Mouse (Mus musculus): ENCODE results near the gene Qsox1. TPM values are rescaled to one million over a fixed set of nuclear protein-coding genes. Genes with fewer than 3 reads are reported as not detected.
A peak's percentile ranks its signal among the peaks of the same experiment; 100 is the strongest.

Gene Qsox1
- total RNA-seq, 2 experiments from 2014 or later: 54.5 to 79.0 TPM

GRCm38 (mm10) chr1:155801014-155801991, 11.4 kb downstream of the Qsox1 start:
- no peak for DNase-seq

- DNase-seq: no peak
These were observed 14.7 kb downstream of the Qsox1 start for GRCm38 (mm10) chr1:155798000-155798399.

GRCm38 (mm10) chr1:155797425-155797824, 15.3 kb downstream of the Qsox1 start:
- DNase-seq: no peak

GRCm38 (mm10) chr1:155796757-155797405, 15.8 kb downstream of the Qsox1 start:
- DNase-seq: no peak

GRCm38 (mm10) chr1:155795791-155796233, 16.9 kb downstream of the Qsox1 start:
- DNase-seq: peak; percentile 70

GRCm38 (mm10) chr1:155794855-155795254, 17.8 kb downstream of the Qsox1 start:
- no peak for DNase-seq

GRCm38 (mm10) chr1:155791919-155792318, 20.8 kb downstream of the Qsox1 start:
- DNase-seq: no peak

GRCm38 (mm10) chr1:155790111-155790974, 22.3 kb downstream of the Qsox1 start:
- no peak for DNase-seq

GRCm38 (mm10) chr1:155785886-155786285, 26.8 kb downstream of the Qsox1 start:
- DNase-seq: no peak

- DNase-seq: peak; percentile 77
These were observed 28.1 kb downstream of the Qsox1 start for GRCm38 (mm10) chr1:155784343-155785205.

- no peak for DNase-seq
These were observed 30.3 kb downstream of the Qsox1 start for GRCm38 (mm10) chr1:155782382-155782781.

GRCm38 (mm10) chr1:155777641-155778625, 34.8 kb downstream of the Qsox1 start:
- DNase-seq: no peak

- DNase-seq: peak; percentile 58
These were observed 53.5 kb downstream of the Qsox1 start for GRCm38 (mm10) chr1:155759167-155759566.

GRCm38 (mm10) chr1:155758711-155759110, 54.0 kb downstream of the Qsox1 start:
- DNase-seq: no peak

- DNase-seq: no peak
These were observed 55.1 kb downstream of the Qsox1 start for GRCm38 (mm10) chr1:155757621-155758020.

GRCm38 (mm10) chr1:155753411-155753810, 59.3 kb downstream of the Qsox1 start:
- no peak for DNase-seq

- no peak for DNase-seq
These were observed 61.0 kb downstream of the Qsox1 start, which contains the start of gene Lhx4 for GRCm38 (mm10) chr1:155751484-155752255. Gene Lhx4, minus strand, starts transcription at chr1:155751684.

- DNase-seq: no peak
These were observed 62.0 kb downstream of the Qsox1 start for GRCm38 (mm10) chr1:155750517-155751178.
